Mouse (Mus musculus) intestine, embryonic 15.5 days (tissue): Measurements from ENCODE around the gene Slc18a2. TPM values are rescaled to one million over a fixed set of nuclear protein-coding genes. Genes with fewer than 3 reads are reported as not detected.

Experiments
- ATAC-seq: fragments of 200-750 bp; cut with Nextera tagmentation; 2 replicates; pipeline ENCODE4 v1.8.0; 2017; ENCODE audit warnings: moderate TSS enrichment, moderate library complexity
- H3K27ac ChIP-seq: fragments of 300-500 bp; sonication (generic); 2 replicates; pipeline ENCODE4 v1.5.1; 2015; ENCODE audit warnings: mild to moderate bottlenecking, inconsistent platforms
- H3K27me3 ChIP-seq: fragments of 300-500 bp; sonication (generic); replicated peaks from 2 replicates; pipeline ENCODE4 v1.6.1; 2015; ENCODE audit warnings: inconsistent platforms
- H3K36me3 ChIP-seq: fragments of 300-500 bp; sonication (generic); 2 replicates; pipeline ENCODE4 v1.6.1; 2015; ENCODE audit warnings: inconsistent platforms
- H3K4me1 ChIP-seq: fragments of 300-500 bp; sonication (generic); replicated peaks from 2 replicates; pipeline ENCODE4 v1.6.1; 2015; ENCODE audit warnings: inconsistent platforms
- H3K4me2 ChIP-seq: fragments of 300-500 bp; sonication (generic); replicated peaks from 2 replicates; pipeline ENCODE4 v1.6.1; 2015; ENCODE audit warnings: mild to moderate bottlenecking, inconsistent platforms
- H3K4me3 ChIP-seq: fragments of 300-500 bp; sonication (generic); replicated peaks from 2 replicates; pipeline ENCODE4 v1.5.1; 2015; ENCODE audit warnings: inconsistent platforms
- H3K9ac ChIP-seq: fragments of 300-500 bp; sonication (generic); 2 replicates; pipeline ENCODE4 v1.6.1; 2015; ENCODE audit warnings: inconsistent platforms
- H3K9me3 ChIP-seq: fragments of 300-500 bp; sonication (generic); 2 replicates; pipeline ENCODE4 v1.6.1; 2016; ENCODE audit warnings: inconsistent platforms
- WGBS: fragments of 180-500 bp; shearing (Covaris S2); methylation state at CpG from one replicate; pipeline ENCODE4 v1.1.7; 2015; 5-methylcytosine and 5-hydroxymethylcytosine counted together
- polyA plus RNA-seq: library from polyadenylated mRNA; unstranded; fragments of >200 nt; fragmentation: Nextera tagmentation; extraction: Ambion mirVana; gene quantifications from 2 replicates; pipeline ENCODE4 v1.2.1, GENCODE M21; 2015

The Slc18a2 gene
- 9.1 and 10.3 TPM in 2 replicates for polyA plus RNA-seq

DNA sequence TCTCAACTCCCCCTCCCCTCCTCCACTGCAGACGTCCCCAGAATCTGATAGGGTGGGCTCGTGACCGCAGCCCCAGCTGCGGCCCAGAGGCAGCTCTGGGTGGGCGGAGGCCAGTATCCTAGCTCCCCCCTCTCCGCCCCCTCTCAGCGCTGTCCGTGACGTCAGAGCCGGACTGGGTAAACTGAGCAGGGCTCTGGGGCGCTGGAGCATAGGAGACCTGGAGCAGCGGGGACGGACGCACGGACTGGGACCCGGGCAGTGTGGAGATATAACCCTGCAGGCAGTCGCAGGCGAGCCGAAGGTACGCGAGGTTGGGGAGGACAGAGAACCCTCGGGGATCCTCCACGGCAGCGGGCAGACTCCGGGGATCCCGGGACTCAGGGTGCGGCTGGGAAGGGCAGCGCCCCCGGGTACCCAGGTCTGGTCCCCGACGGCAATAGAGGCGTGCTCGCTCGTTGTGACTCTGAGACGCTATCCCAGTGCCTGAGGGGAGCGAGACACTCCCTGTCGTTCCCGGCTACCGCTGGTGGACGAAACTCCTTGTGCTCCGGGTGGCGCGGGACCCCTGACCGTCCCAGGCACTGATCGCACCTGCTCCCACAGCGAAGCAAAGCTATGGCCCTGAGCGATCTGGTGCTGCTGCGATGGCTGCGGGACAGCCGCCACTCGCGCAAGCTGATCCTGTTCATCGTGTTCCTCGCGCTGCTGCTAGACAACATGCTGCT lies at the start of gene Slc18a2:
Slc18a2 (plus strand) TSS at position 179 of the 725 bp plus-strand sequence.
- H3K36me3 ChIP-seq, result no peaks in the 10 kb centered on the region
- peak within 1 kb of the TSS; percentile 36 for H3K9ac ChIP-seq
- no peaks in the 10 kb centered on the region for H3K9me3 ChIP-seq
- peaks cover 9% of the 10 kb centered on the region for H3K4me1 ChIP-seq
- WGBS, result 2% methylated on average over 55 of the region's 55 CpGs
- peak within 1 kb of the TSS; percentile 41 for H3K4me3 ChIP-seq
- peak; percentile 77 for ATAC-seq
- peaks cover 6% of the 10 kb centered on the region; the same call in 1 of the 2 replicates for H3K27me3 ChIP-seq
- no peak within 1 kb of the TSS for H3K27ac ChIP-seq
- peak within 1 kb of the TSS; percentile 92 for H3K4me2 ChIP-seq

GRCm38 (mm10) chr19:59216891-59217290 lies 43.8 kb upstream of the Slc18a2 start:
- 82% methylated on average over 3 of the region's 3 CpGs for WGBS
- no peak for ATAC-seq
- no peak overlapping the region for H3K27ac ChIP-seq
- no peaks in the 10 kb centered on the region for H3K4me1 ChIP-seq
- no peaks in the 10 kb centered on the region for H3K9me3 ChIP-seq
- H3K4me3 ChIP-seq, result no peak overlapping the region
- H3K4me2 ChIP-seq, result no peak overlapping the region
- no peaks in the 10 kb centered on the region for H3K36me3 ChIP-seq
- H3K9ac ChIP-seq, result no peak overlapping the region
- H3K27me3 ChIP-seq, result no peaks in the 10 kb centered on the region

DNA sequence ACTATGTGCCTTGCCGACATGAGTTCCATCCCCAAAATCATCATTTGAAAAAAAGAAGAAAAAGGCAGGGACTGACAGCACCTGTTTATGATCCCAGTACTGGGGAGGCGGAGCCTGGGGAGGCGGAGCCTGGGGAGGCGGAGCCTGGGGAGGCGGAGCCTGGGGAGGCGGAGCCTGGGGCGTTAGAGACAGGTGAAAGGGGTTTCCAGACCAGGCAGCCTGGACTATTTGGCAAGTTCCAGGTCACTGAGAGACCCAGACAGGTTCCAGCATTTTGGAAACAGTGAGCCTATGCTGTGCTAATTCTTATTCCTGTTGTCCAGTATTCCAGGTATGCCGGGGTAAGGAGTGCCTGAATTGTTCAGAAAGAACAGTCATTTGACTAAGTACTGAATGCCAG lies 41.7 kb upstream of the Slc18a2 start, which contains the start of gene Kcnk18:
Kcnk18 (plus strand) TSS at position 224 of the 400 bp plus-strand sequence.
- Histone ChIP-seq H3K27me3 (no peaks in the 10 kb centered on the region), H3K27ac (no peak within 1 kb of the TSS), H3K4me3 (no peak within 1 kb of the TSS), H3K9ac (no peak within 1 kb of the TSS), H3K4me1 (no peaks in the 10 kb centered on the region), H3K36me3 (no peaks in the 10 kb centered on the region), H3K4me2 (no peak within 1 kb of the TSS), H3K9me3 (no peaks in the 10 kb centered on the region)
- ATAC-seq, result no peak
- WGBS, result 82% methylated on average over 8 of the region's 8 CpGs

- Histone ChIP-seq H3K36me3 (no peaks in the 10 kb centered on the region), H3K4me2 (no peak overlapping the region), H3K4me1 (no peaks in the 10 kb centered on the region), H3K27ac (no peak overlapping the region), H3K9me3 (no peaks in the 10 kb centered on the region), H3K9ac (no peak overlapping the region), H3K27me3 (no peaks in the 10 kb centered on the region), H3K4me3 (no peak overlapping the region)
- 61% methylated on average over 3 of the region's 3 CpGs for WGBS
- no peak for ATAC-seq
These were observed 39.6 kb upstream of the Slc18a2 start for GRCm38 (mm10) chr19:59221131-59221530.

DNA sequence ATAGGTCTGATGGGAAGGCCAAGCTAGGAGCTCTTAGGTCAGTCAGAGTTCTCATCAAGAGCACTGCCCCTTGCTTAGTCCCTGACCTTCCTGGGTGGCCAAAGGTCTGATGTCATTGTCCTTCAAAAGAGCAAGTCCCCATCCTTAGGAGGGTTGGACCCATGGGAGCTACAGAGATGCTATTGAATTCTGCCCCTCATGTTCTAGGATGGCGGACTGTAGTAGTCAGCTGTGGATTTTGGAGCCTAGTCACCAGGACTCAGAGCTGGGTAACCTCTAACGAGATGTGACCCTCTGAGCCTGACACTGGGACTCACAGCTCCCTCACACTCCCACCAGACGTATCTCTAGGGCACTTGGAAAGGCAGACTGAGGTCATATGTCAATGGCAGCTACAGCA lies 32.3 kb upstream of the Slc18a2 start:
- WGBS, result 61% methylated on average over 3 of the region's 3 CpGs

DNA sequence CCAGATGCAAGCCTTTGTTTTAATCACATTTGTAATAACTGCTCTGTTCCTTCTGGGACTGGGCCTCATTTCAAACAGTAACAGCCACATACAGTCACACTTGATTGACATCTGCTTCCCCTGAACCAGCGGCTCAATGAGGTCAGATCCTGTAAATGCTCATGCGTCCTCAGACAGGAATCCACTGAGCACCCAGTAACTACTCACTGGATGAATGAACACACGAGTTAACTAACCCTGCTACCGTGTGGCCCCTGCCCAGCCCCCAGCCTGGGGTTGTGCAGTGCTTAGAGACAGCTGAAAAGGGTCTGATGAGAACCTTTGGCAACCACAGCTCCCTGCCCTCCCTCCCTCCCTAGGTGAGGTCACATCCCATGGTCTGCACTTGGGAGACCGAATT lies 27.9 kb upstream of the Slc18a2 start:
- Histone ChIP-seq H3K9ac (no peak overlapping the region), H3K4me2 (no peak overlapping the region), H3K4me1 (no peaks in the 10 kb centered on the region), H3K36me3 (no peaks in the 10 kb centered on the region), H3K27ac (no peak overlapping the region), H3K9me3 (no peaks in the 10 kb centered on the region), H3K27me3 (no peaks in the 10 kb centered on the region), H3K4me3 (no peak overlapping the region)
- 63% methylated on average over 5 of the region's 5 CpGs for whole genome bisulfite sequencing
- no peak for ATAC-seq

More for the DNA sequence above, 32.3 kb upstream of the Slc18a2 start:
- no peak overlapping the region for H3K4me2 ChIP-seq
- H3K4me1 ChIP-seq, result no peaks in the 10 kb centered on the region
- H3K9me3 ChIP-seq, result no peaks in the 10 kb centered on the region
- no peak overlapping the region for H3K9ac ChIP-seq
- ATAC-seq, result no peak
- H3K4me3 ChIP-seq, result no peak overlapping the region
- no peak overlapping the region for H3K27ac ChIP-seq
- H3K36me3 ChIP-seq, result no peaks in the 10 kb centered on the region
- no peaks in the 10 kb centered on the region for H3K27me3 ChIP-seq

DNA sequence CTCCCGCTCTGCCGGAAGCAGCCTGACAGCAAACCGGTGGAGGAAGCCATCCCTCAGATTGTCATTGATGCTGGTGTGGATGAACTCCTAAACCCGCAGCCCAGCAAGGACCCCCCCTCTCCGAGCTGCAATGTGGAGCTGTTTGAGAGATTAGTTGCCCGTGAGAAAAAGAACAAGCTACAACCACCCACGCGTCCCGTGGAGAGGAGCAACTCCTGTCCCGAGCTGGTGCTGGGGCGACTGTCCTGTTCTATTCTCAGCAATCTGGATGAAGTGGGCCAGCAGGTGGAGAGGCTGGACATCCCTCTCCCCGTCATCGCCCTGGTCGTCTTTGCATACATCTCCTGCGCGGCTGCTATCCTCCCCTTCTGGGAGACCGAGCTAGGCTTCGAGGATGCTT lies 25.7 kb upstream of the Slc18a2 start:
- no peaks in the 10 kb centered on the region for H3K27me3 ChIP-seq
- 85% methylated on average over 18 of the region's 18 CpGs for WGBS
- H3K4me1 ChIP-seq, result no peaks in the 10 kb centered on the region
- no peaks in the 10 kb centered on the region for H3K9me3 ChIP-seq
- no peak overlapping the region for H3K4me3 ChIP-seq
- no peak overlapping the region for H3K4me2 ChIP-seq
- H3K27ac ChIP-seq, result no peak overlapping the region
- no peak for ATAC-seq
- H3K36me3 ChIP-seq, result no peaks in the 10 kb centered on the region
- no peak overlapping the region for H3K9ac ChIP-seq

DNA sequence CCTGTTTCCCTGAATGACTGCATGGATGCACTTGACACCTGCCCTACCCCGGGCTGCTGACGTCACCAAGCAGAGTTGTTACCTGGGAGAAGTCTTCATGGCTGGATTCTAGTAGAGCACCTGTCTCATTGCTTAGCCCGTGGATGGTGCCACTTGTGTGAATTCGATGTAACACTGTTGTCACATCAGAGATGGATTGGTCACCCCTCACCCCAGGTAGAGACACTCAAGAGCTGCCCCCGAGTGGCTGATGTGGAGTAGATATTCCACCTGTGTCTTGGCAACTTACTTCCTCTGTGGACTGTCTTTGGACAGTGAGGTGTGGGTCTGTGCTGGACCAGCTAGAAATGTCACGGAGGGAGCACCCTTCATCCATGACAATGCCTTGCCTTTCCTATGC lies 24.6 kb upstream of the Slc18a2 start:
- Histone ChIP-seq H3K27ac (no peak overlapping the region), H3K4me3 (no peak overlapping the region), H3K9ac (no peak overlapping the region), H3K27me3 (no peaks in the 10 kb centered on the region), H3K36me3 (no peaks in the 10 kb centered on the region), H3K9me3 (no peaks in the 10 kb centered on the region), H3K4me1 (no peaks in the 10 kb centered on the region), H3K4me2 (no peak overlapping the region)
- 74% methylated on average over 6 of the region's 6 CpGs for WGBS
- no peak for ATAC-seq

GRCm38 (mm10) chr19:59238630-59239029 lies 22.1 kb upstream of the Slc18a2 start:
- no peaks in the 10 kb centered on the region for H3K9me3 ChIP-seq
- 65% methylated on average over 3 of the region's 3 CpGs for WGBS
- H3K27ac ChIP-seq, result no peak overlapping the region
- no peak overlapping the region for H3K9ac ChIP-seq
- H3K36me3 ChIP-seq, result no peaks in the 10 kb centered on the region
- no peak overlapping the region for H3K4me2 ChIP-seq
- no peak for ATAC-seq
- H3K4me3 ChIP-seq, result no peak overlapping the region
- H3K4me1 ChIP-seq, result no peaks in the 10 kb centered on the region
- no peaks in the 10 kb centered on the region for H3K27me3 ChIP-seq

- Histone ChIP-seq H3K4me2 (no peak overlapping the region), H3K4me3 (no peak overlapping the region), H3K27me3 (no peaks in the 10 kb centered on the region), H3K9me3 (no peaks in the 10 kb centered on the region), H3K27ac (no peak overlapping the region), H3K36me3 (no peaks in the 10 kb centered on the region), H3K4me1 (no peaks in the 10 kb centered on the region), H3K9ac (no peak overlapping the region)
- peak; percentile 69 for ATAC-seq
- 20% methylated on average over 17 of the region's 17 CpGs for WGBS
These were observed 21.4 kb upstream of the Slc18a2 start for GRCm38 (mm10) chr19:59239124-59239817.

GRCm38 (mm10) chr19:59241987-59242386 lies 18.7 kb upstream of the Slc18a2 start:
- 80% methylated on average over 4 of the region's 4 CpGs for WGBS
- no peak for ATAC-seq
- no peak overlapping the region for H3K27ac ChIP-seq

DNA sequence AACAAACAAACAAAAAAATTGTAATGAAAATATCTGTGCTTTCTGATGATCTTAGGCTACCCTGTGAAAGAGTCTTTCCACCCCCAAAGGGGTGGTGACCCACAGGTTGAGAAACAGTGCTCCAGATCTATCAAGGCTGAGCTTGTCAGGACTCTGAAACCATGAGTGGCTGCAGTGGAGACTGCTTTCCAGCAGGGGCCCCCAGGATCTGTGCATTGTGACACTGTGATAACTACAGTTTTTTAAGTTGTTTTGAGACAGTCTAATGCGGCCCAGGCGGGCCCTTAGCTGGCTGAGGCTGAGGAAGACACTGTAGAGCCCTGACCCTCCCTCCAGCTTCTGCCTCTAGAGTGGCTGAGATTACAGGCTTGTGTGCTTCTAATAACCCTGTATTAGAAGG lies 17.6 kb upstream of the Slc18a2 start:
- no peaks in the 10 kb centered on the region for H3K9me3 ChIP-seq
- no peaks in the 10 kb centered on the region for H3K4me1 ChIP-seq
- ATAC-seq, result no peak
- no peak overlapping the region for H3K4me2 ChIP-seq
- no peaks in the 10 kb centered on the region for H3K27me3 ChIP-seq
- WGBS, result 83% methylated on average over 2 of the region's 2 CpGs
- H3K27ac ChIP-seq, result no peak overlapping the region
- no peak overlapping the region for H3K9ac ChIP-seq
- H3K36me3 ChIP-seq, result no peaks in the 10 kb centered on the region
- no peak overlapping the region for H3K4me3 ChIP-seq

More at GRCm38 (mm10) chr19:59241987-59242386, 18.7 kb upstream of the Slc18a2 start:
- Histone ChIP-seq H3K36me3 (no peaks in the 10 kb centered on the region), H3K4me1 (no peaks in the 10 kb centered on the region), H3K9me3 (no peaks in the 10 kb centered on the region), H3K9ac (no peak overlapping the region), H3K4me2 (no peak overlapping the region), H3K4me3 (no peak overlapping the region), H3K27me3 (no peaks in the 10 kb centered on the region)

DNA sequence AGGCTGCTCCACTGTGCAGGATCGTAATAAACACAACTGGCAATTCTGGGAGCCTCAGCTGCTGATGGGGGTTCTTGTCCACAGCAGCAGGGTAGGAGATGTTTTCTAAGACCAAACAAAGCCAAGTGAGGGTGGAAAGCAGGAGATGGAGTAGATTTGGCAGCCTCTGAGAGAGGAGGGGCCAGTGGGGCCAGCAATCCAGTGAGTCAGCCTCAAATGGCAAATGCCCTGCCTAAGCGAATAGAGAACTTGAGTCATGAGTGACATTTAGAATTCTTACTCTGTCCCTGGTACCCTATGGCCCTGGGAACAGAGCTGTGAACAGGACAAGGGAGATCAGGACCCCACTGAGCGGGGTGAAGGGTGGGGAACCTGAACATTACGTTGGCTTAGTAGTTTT lies 12.6 kb upstream of the Slc18a2 start:
- Histone ChIP-seq H3K27ac (no peak overlapping the region), H3K4me2 (no peak overlapping the region)
- WGBS, result 85% methylated on average over 4 of the region's 4 CpGs

More for the DNA sequence above, 12.6 kb upstream of the Slc18a2 start:
- Histone ChIP-seq H3K4me1 (no peaks in the 10 kb centered on the region), H3K36me3 (no peaks in the 10 kb centered on the region), H3K9me3 (no peaks in the 10 kb centered on the region), H3K9ac (no peak overlapping the region), H3K27me3 (no peaks in the 10 kb centered on the region), H3K4me3 (no peak overlapping the region)
- ATAC-seq, result no peak
